Mouse (Mus musculus) CD4-positive, CD25-positive, alpha-beta regulatory T cell, adult 2 months (primary cell): ENCODE measurements around the gene Astn2.

Experiments used
- DNase-seq: peaks from one replicate; pipeline ENCODE4 v3.0.0-alpha.2; 2012; ENCODE audit warnings: low read depth, low spot score

The Astn2 gene

GRCm38 (mm10) chr4:66170787-66171186, 233.6 kb downstream of the Astn2 start:
- DNase-seq = no peak

GRCm38 (mm10) chr4:66169485-66169884, 234.9 kb downstream of the Astn2 start:
- no peak for DNase-seq

GRCm38 (mm10) chr4:66158714-66159113, 245.7 kb downstream of the Astn2 start:
- DNase-seq = no peak

GRCm38 (mm10) chr4:66157439-66158113, 246.8 kb downstream of the Astn2 start:
- no peak for DNase-seq

- DNase-seq = no peak
Measured at GRCm38 (mm10) chr4:66146546-66146945, 257.9 kb downstream of the Astn2 start.

- DNase-seq = no peak
Measured at GRCm38 (mm10) chr4:66126181-66126580, 278.2 kb downstream of the Astn2 start.

- no peak for DNase-seq
Measured at GRCm38 (mm10) chr4:66122766-66123358, 281.5 kb downstream of the Astn2 start.

- DNase-seq = no peak
Measured at GRCm38 (mm10) chr4:66114243-66114642, 290.2 kb downstream of the Astn2 start.

GRCm38 (mm10) chr4:66102037-66102436, 302.4 kb downstream of the Astn2 start:
- DNase-seq = no peak

- DNase-seq = no peak
Measured at GRCm38 (mm10) chr4:66097629-66098028, 306.8 kb downstream of the Astn2 start.

- DNase-seq = no peak
Measured at GRCm38 (mm10) chr4:66096104-66096503, 308.3 kb downstream of the Astn2 start.

- no peak for DNase-seq
Measured at GRCm38 (mm10) chr4:66057161-66057560, 347.2 kb downstream of the Astn2 start.

- DNase-seq = no peak
Measured at GRCm38 (mm10) chr4:66055690-66056089, 348.7 kb downstream of the Astn2 start.

- DNase-seq = no peak
Measured at GRCm38 (mm10) chr4:66043014-66043672, 361.3 kb downstream of the Astn2 start.

- no peak for DNase-seq
Measured at GRCm38 (mm10) chr4:66033826-66034225, 370.6 kb downstream of the Astn2 start.

- DNase-seq = no peak
Measured at GRCm38 (mm10) chr4:66031320-66031870, 373.0 kb downstream of the Astn2 start.

GRCm38 (mm10) chr4:66029901-66030300, 374.5 kb downstream of the Astn2 start:
- DNase-seq = no peak

GRCm38 (mm10) chr4:66027866-66028265, 376.5 kb downstream of the Astn2 start:
- DNase-seq = no peak

- no peak for DNase-seq
Measured at GRCm38 (mm10) chr4:66025393-66026062, 378.9 kb downstream of the Astn2 start.

GRCm38 (mm10) chr4:66002936-66003335, 401.5 kb downstream of the Astn2 start:
- no peak for DNase-seq

GRCm38 (mm10) chr4:65983643-65984042, 420.8 kb downstream of the Astn2 start:
- no peak for DNase-seq

- no peak for DNase-seq
Measured at GRCm38 (mm10) chr4:65982882-65983281, 421.5 kb downstream of the Astn2 start.
